Mouse (Mus musculus) liver, embryonic 14.5 days (tissue): Measurements from ENCODE around the gene Bcas3. TPM values are rescaled to one million over a fixed set of nuclear protein-coding genes. Genes with fewer than 3 reads are reported as not detected.

ENCODE experiments used
- ATAC-seq: fragments of 200-750 bp; cut with Nextera tagmentation; 2 replicates; pipeline ENCODE4 v1.8.0; 2017; ENCODE audit warnings: moderate number of reproducible peaks, mild to moderate bottlenecking, moderate library complexity; ENCODE audit not compliant: insufficient read depth
- DNase-seq, 3 experiments: peaks; one replicate each; pipeline ENCODE4 v3.0.0-alpha.2; 2012 to 2013; ENCODE audit warnings: low read depth in 3 of 3, low spot score in 3 of 3
- H3K27ac ChIP-seq: fragments of 300-500 bp; sonication (generic); 2 replicates; pipeline ENCODE4 v1.5.1; 2014; ENCODE audit warnings: moderate library complexity, mild to moderate bottlenecking, control low read depth, inconsistent platforms
- H3K27me3 ChIP-seq: fragments of 300-500 bp; sonication (generic); 2 replicates; pipeline ENCODE4 v1.6.1; 2014; ENCODE audit warnings: mild to moderate bottlenecking, low read length, moderate library complexity; ENCODE audit not compliant: control insufficient read depth, insufficient read depth
- H3K36me3 ChIP-seq: fragments of 300-500 bp; sonication (generic); replicated peaks from 2 replicates; pipeline ENCODE4 v1.6.1; 2014; ENCODE audit warnings: low read depth; ENCODE audit not compliant: control insufficient read depth, insufficient read depth
- H3K4me1 ChIP-seq, 2 experiments: fragments of 200-500 bp in 1 of 2; fragments of 300-500 bp in 1 of 2; sonication (generic) in 1 of 2; replicated peaks; 2 replicates each; pipeline ENCODE4 v1.6.1; 2012 to 2014; ENCODE audit warnings: antibody characterized with exemption in 1 of 2, inconsistent platforms in 1 of 2, low read length in 1 of 2; ENCODE audit not compliant: control insufficient read depth in 2 of 2, insufficient read depth in 2 of 2
- H3K4me2 ChIP-seq: fragments of 300-500 bp; sonication (generic); 2 replicates; pipeline ENCODE4 v1.6.1; 2014; ENCODE audit warnings: low read depth, mild to moderate bottlenecking, control low read depth, moderate library complexity
- H3K4me3 ChIP-seq, 2 experiments: fragments of 200-500 bp in 1 of 2; fragments of 300-500 bp in 1 of 2; sonication (generic) in 1 of 2; 2 replicates each; pipeline ENCODE4 v1.5.1; 2012 to 2014; ENCODE audit warnings: low read depth in 2 of 2, low read length in 2 of 2, mild to moderate bottlenecking in 2 of 2, control low read depth in 1 of 2, inconsistent platforms in 1 of 2, moderate library complexity in 1 of 2; ENCODE audit not compliant: insufficient read depth in 1 of 2
- H3K9ac ChIP-seq: fragments of 300-500 bp; sonication (generic); replicated peaks from 2 replicates; pipeline ENCODE4 v1.6.1; 2014; ENCODE audit warnings: mild to moderate bottlenecking, control low read depth, moderate library complexity
- H3K9me3 ChIP-seq: fragments of 300-500 bp; sonication (generic); 2 replicates; pipeline ENCODE4 v1.6.1; 2016; ENCODE audit warnings: low read length, mixed read lengths; ENCODE audit not compliant: control insufficient read depth
- CTCF ChIP-seq: IDR thresholded peaks from 2 replicates; pipeline ENCODE4 v1.5.1; 2016; ENCODE audit warnings: antibody characterized with exemption, low read depth, control low read depth
- EP300 ChIP-seq: IDR thresholded peaks from 2 replicates; pipeline ENCODE4 v1.6.1; 2016; ENCODE audit warnings: antibody characterized with exemption, low read depth
- WGBS: fragments of 180-500 bp; shearing (Covaris S2); extraction: QIAGEN DNeasy Blood & Tissue Kit; methylation state at CpG from one replicate; pipeline ENCODE4 v1.1.7; 2014; ENCODE audit not compliant: insufficient replicate concordance; 5-methylcytosine and 5-hydroxymethylcytosine counted together
- polyA plus RNA-seq, 2 experiments: library from polyadenylated mRNA; depleted of rRNA in 1 of 2; stranded (reverse) in 1 of 2; unstranded in 1 of 2; fragments of >200 nt; fragmentation: Nextera tagmentation in 1 of 2; extraction: Ambion mirVana in 1 of 2; gene quantifications; 2 replicates each; pipeline versions ENCODE4 v1.2.1 to v1.2.3; 2012 to 2014

Gene Bcas3
- polyA plus RNA-seq, 2 experiments = 6.9 to 17.5 TPM

- no peak overlapping the region for H3K27ac ChIP-seq
- no peak for TF ChIP-seq EP300
- no peak for TF ChIP-seq CTCF
- ATAC-seq = no peak
Observed at GRCm38 (mm10) chr11:85524186-85524585, 171.2 kb downstream of the Bcas3 start.

GRCm38 (mm10) chr11:85524841-85525500 lies 172.0 kb downstream of the Bcas3 start:
- 0 out of 2 replicates have a peak, but pooled peaks have one; percentile 8 for TF ChIP-seq EP300
- no peak for TF ChIP-seq CTCF
- Histone ChIP-seq H3K9me3 (no peaks in the 10 kb centered on the region), H3K4me2 (no peak overlapping the region), H3K4me1 (peaks cover 3 to 15% of the 10 kb centered on the region in 2 experiments), H3K27me3 (peaks cover 12% of the 10 kb centered on the region), H3K9ac (no peak overlapping the region), H3K36me3 (no peaks in the 10 kb centered on the region), H3K27ac (no peak overlapping the region), H3K4me3 (no peak overlapping the region)
- DNase-seq (no peak), ATAC-seq (no peak)
- whole genome bisulfite sequencing = 32% methylated on average over 16 of the region's 16 CpGs

More at GRCm38 (mm10) chr11:85524186-85524585, 171.2 kb downstream of the Bcas3 start:
- peaks cover 0 to 8% of the 10 kb centered on the region in 2 experiments; a peak in 2 of 4 replicates for H3K4me1 ChIP-seq
- 43% methylated on average over 12 of the region's 12 CpGs for whole genome bisulfite sequencing
- no peaks in the 10 kb centered on the region for H3K36me3 ChIP-seq
- H3K4me2 ChIP-seq = peak overlapping the region; percentile 31
- H3K9me3 ChIP-seq = no peaks in the 10 kb centered on the region
- DNase-seq = no peak
- peaks cover 12% of the 10 kb centered on the region for H3K27me3 ChIP-seq
- no peak overlapping the region for H3K4me3 ChIP-seq
- H3K9ac ChIP-seq = no peak overlapping the region

DNA sequence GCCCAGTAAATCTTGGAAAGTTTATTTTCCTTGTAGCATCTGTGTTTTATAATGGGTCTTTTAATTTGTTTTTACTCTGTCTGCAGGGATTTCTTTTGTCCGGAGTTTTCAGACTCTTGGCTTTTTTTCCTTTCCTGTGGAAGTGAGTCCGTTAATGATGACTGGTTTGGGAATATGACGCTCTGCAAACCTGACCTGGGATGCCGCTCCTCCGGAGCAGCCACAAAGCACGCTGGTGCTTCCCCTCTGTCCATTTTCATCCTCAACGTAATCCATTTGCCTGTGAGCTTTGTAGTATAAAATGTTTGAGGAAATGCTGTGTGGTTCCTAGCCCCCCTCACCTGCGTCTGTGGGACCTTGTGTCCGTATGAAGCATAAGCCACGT lies 172.5 kb downstream of the Bcas3 start:
- peaks cover 12% of the 10 kb centered on the region for H3K27me3 ChIP-seq
- no peaks in the 10 kb centered on the region for H3K9me3 ChIP-seq
- H3K9ac ChIP-seq = no peak overlapping the region
- no peak overlapping the region for H3K4me2 ChIP-seq
- WGBS = 41% methylated on average over 10 of the region's 10 CpGs
- no peaks in the 10 kb centered on the region for H3K36me3 ChIP-seq
- TF ChIP-seq EP300 = no peak
- TF ChIP-seq CTCF = no peak
- ATAC-seq = no peak
- H3K27ac ChIP-seq = no peak overlapping the region
- no peak for DNase-seq
- H3K4me1 ChIP-seq = peaks cover 4 to 16% of the 10 kb centered on the region in 2 experiments
- H3K4me3 ChIP-seq = no peak overlapping the region

DNA sequence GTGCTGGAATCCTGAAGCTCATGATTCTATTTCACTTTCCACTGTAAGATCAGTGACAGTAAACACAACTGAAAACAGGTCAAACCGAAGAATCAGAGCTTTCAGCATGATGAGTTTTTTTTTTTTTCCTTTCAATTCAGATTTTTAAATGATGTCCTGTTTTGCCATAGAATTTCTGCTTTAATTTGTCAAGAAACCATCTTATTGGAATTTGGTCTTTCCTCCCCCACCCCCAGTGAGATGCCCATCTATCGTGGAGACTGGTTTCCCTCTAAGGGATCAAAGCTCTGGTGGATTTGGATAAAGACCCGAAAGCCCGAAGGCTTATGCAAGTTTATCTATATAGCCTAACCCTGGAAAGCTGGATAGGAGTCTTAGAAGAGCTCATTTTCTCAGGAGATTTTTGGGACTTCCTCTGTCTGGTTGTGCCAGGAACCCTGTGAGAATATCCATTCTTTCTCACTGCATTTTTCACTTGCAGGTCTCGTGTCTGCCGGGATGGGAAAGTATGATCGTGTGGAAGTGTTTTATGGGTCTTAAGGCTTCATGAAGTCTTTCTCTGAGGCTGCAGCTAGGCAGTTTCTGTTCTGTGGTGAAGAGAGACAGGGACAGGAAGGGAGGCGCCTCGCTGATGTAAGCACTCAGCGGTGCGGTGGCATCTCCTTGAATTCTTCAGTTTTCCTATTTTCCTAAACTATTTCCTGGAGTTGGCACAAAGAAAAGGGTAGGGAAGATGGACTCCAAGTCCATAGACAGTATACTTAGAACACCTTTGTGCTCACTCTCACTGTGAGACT lies 173.2 kb downstream of the Bcas3 start:
- Histone ChIP-seq H3K4me1 (peaks cover 4 to 16% of the 10 kb centered on the region in 2 experiments), H3K4me3 (no peak overlapping the region), H3K27ac (no peak overlapping the region), H3K4me2 (no peak overlapping the region), H3K27me3 (peaks cover 12% of the 10 kb centered on the region), H3K9ac (no peak overlapping the region), H3K36me3 (no peaks in the 10 kb centered on the region), H3K9me3 (no peaks in the 10 kb centered on the region)
- TF ChIP-seq CTCF (no peak), EP300 (no peak)
- DNase-seq = no peak
- ATAC-seq = no peak
- WGBS = 23% methylated on average over 11 of the region's 11 CpGs

- Histone ChIP-seq H3K9me3 (no peaks in the 10 kb centered on the region), H3K27me3 (peaks cover 12% of the 10 kb centered on the region), H3K36me3 (no peaks in the 10 kb centered on the region), H3K4me1 (peaks cover 4 to 23% of the 10 kb centered on the region in 2 experiments), H3K4me3 (no peak overlapping the region), H3K27ac (no peak overlapping the region), H3K9ac (no peak overlapping the region), H3K4me2 (no peak overlapping the region)
- DNase-seq = no peak
- no peak for TF ChIP-seq EP300
- TF ChIP-seq CTCF = no peak
- no peak for ATAC-seq
- WGBS = 65% methylated on average over 5 of the region's 5 CpGs
Observed at GRCm38 (mm10) chr11:85527261-85527660, 174.3 kb downstream of the Bcas3 start.
